Mouse (Mus musculus) C2C12 (cell line): ENCODE results near the gene Hnrnpa3. TPM values are rescaled to one million over a fixed set of nuclear protein-coding genes. Genes with fewer than 3 reads are reported as not detected.

Experiments used
- H3K27me3 ChIP-seq: one replicate; pipeline ENCODE4 v1.6.1; 2011; ENCODE audit not compliant: control insufficient read depth, insufficient read depth, insufficient read length
- H3K36me3 ChIP-seq: one replicate; pipeline ENCODE4 v1.6.1; 2011; ENCODE audit not compliant: control insufficient read depth, insufficient read depth
- H3K4me3 ChIP-seq: one replicate; pipeline ENCODE4 v1.5.1; 2011; ENCODE audit warnings: mild to moderate bottlenecking, control low read depth; ENCODE audit not compliant: poor library complexity, insufficient read depth, severe bottlenecking
- H3K79me2 ChIP-seq: one replicate; pipeline ENCODE4 v1.6.1; 2011; ENCODE audit not compliant: control insufficient read depth, insufficient read depth
- H3K79me3 ChIP-seq: one replicate; pipeline ENCODE4 v1.6.1; 2011; ENCODE audit warnings: low read depth, control low read depth
- H3ac ChIP-seq: one replicate; pipeline ENCODE3; 2011; ENCODE audit warnings: low read depth; ENCODE audit not compliant: control insufficient read depth, insufficient read length
- CEBPB ChIP-seq: IDR thresholded peaks from one replicate; pipeline ENCODE4 v1.6.1; 2011; ENCODE audit warnings: low read depth, mild to moderate bottlenecking, control low read depth, moderate library complexity
- CTCF ChIP-seq: IDR thresholded peaks from one replicate; pipeline ENCODE4 v1.5.1; 2011; ENCODE audit not compliant: control insufficient read depth, insufficient read depth, insufficient read length
- FOSL1 ChIP-seq: IDR thresholded peaks from one replicate; pipeline ENCODE4 v1.8.0; 2011; ENCODE audit warnings: mild to moderate bottlenecking, low read length; ENCODE audit not compliant: poor library complexity, insufficient read depth, severe bottlenecking
- MAX ChIP-seq: IDR thresholded peaks from one replicate; pipeline ENCODE4 v1.6.1; 2011; ENCODE audit warnings: mild to moderate bottlenecking, control low read depth
- MYOD1 ChIP-seq: IDR thresholded peaks from one replicate; pipeline ENCODE4 v1.6.1; 2011; ENCODE audit warnings: low read depth; ENCODE audit not compliant: control insufficient read depth, insufficient read length
- MYOG ChIP-seq: IDR thresholded peaks from one replicate; pipeline ENCODE4 v1.6.1; 2011; ENCODE audit not compliant: control insufficient read depth, insufficient read length; ENCODE audit errors: extremely low read depth
- USF1 ChIP-seq: IDR thresholded peaks from one replicate; pipeline ENCODE4 v1.6.1; 2011; ENCODE audit warnings: low read depth, mild to moderate bottlenecking, control low read depth, moderate library complexity
- polyA plus RNA-seq: library from polyadenylated mRNA; unstranded; fragments of >200 nt; fragmentation: generic; extraction: Trizol; gene quantifications from one replicate; pipeline ENCODE4 v1.2.1, GENCODE M21; 2012; ENCODE audit warnings: missing spikeins

The Hnrnpa3 gene
- polyA plus RNA-seq, 1 experiment, result 341 TPM

DNA sequence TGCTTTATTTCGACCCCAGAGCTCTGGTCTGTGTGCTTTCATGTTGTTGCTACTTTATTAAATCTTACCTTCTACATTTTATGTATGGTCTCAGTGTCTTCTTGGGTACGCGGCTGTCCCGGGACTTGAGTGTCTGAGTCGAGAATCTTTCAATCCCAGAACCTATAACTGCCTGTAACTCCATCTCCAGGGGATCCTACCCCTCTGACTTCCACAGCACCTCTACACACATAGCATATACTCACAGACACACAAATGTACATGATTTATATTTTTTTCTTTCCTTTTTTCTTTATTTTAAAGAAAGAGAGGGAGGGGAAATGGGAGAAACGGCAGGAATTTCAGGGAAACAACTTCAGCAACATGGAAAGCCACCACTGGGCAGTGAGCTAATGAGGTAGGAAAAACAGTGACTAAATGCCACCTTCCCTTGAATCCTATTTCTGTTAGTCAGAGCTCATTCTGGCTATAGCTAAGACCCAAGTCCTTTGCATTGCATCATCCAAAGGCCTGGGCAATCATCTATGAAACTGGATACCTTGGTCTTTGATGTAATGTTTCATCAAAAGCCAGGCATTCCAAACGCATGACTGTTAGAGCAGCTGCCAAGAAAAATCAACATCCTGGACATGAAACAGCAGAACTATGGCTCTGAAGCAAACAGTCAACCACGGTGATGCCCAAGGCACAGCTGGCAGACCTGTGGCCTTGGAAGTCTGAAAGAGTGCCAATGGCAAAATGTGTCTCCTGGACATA lies 16.1 kb upstream of the Hnrnpa3 start:
- peak overlapping the region; percentile 45 for H3ac ChIP-seq
- H3K36me3 ChIP-seq, result no peaks in the 10 kb centered on the region
- H3K27me3 ChIP-seq, result no peaks in the 10 kb centered on the region
- H3K4me3 ChIP-seq, result no peak overlapping the region
- no peaks in the 10 kb centered on the region for H3K79me3 ChIP-seq
- no peaks in the 10 kb centered on the region for H3K79me2 ChIP-seq
- TF ChIP-seq USF1, result no peak
- TF ChIP-seq MYOG, result no peak
- TF ChIP-seq CTCF, result no peak
- peak; percentile 99 for TF ChIP-seq CEBPB
- peak; percentile 96 for TF ChIP-seq FOSL1
- peak; percentile 94 for TF ChIP-seq MYOD1
- TF ChIP-seq MAX, result peak; percentile 62

GRCm38 (mm10) chr2:75643950-75644349 lies 15.1 kb upstream of the Hnrnpa3 start:
- no peak overlapping the region for H3K4me3 ChIP-seq
- H3K27me3 ChIP-seq, result no peaks in the 10 kb centered on the region
- TF ChIP-seq CEBPB (no peak), MAX (no peak), FOSL1 (no peak), CTCF (no peak), MYOD1 (no peak), USF1 (no peak), MYOG (no peak)
- H3K79me2 ChIP-seq, result no peaks in the 10 kb centered on the region
- H3K36me3 ChIP-seq, result no peaks in the 10 kb centered on the region
- no peaks in the 10 kb centered on the region for H3K79me3 ChIP-seq
- H3ac ChIP-seq, result no peak overlapping the region

- no peak for TF ChIP-seq CEBPB
- Histone ChIP-seq H3K36me3 (no peaks in the 10 kb centered on the region), H3K4me3 (no peak overlapping the region)
These were observed 13.8 kb upstream of the Hnrnpa3 start for GRCm38 (mm10) chr2:75645251-75645650.

GRCm38 (mm10) chr2:75650437-75650836 lies 8.6 kb upstream of the Hnrnpa3 start:
- H3K79me2 ChIP-seq, result no peaks in the 10 kb centered on the region
- H3K36me3 ChIP-seq, result no peaks in the 10 kb centered on the region
- no peak overlapping the region for H3ac ChIP-seq
- TF ChIP-seq CEBPB (no peak), MYOG (no peak), CTCF (no peak), FOSL1 (no peak), USF1 (no peak), MAX (no peak), MYOD1 (no peak)
- no peaks in the 10 kb centered on the region for H3K79me3 ChIP-seq
- H3K27me3 ChIP-seq, result no peaks in the 10 kb centered on the region
- no peak overlapping the region for H3K4me3 ChIP-seq

More at GRCm38 (mm10) chr2:75645251-75645650, 13.8 kb upstream of the Hnrnpa3 start:
- no peaks in the 10 kb centered on the region for H3K27me3 ChIP-seq
- H3ac ChIP-seq, result no peak overlapping the region
- no peaks in the 10 kb centered on the region for H3K79me3 ChIP-seq
- H3K79me2 ChIP-seq, result no peaks in the 10 kb centered on the region

- Histone ChIP-seq H3K79me2 (no peaks in the 10 kb centered on the region), H3K36me3 (no peaks in the 10 kb centered on the region), H3K4me3 (no peak overlapping the region), H3K27me3 (no peaks in the 10 kb centered on the region), H3ac (no peak overlapping the region), H3K79me3 (no peaks in the 10 kb centered on the region)
- TF ChIP-seq FOSL1, result no peak
- no peak for TF ChIP-seq MYOD1
- TF ChIP-seq CEBPB, result no peak
- no peak for TF ChIP-seq CTCF
- TF ChIP-seq USF1, result no peak
These were observed 5.9 kb upstream of the Hnrnpa3 start for GRCm38 (mm10) chr2:75653150-75653549.

- Histone ChIP-seq H3ac (no peak overlapping the region), H3K79me2 (peaks cover 5% of the 10 kb centered on the region), H3K36me3 (no peaks in the 10 kb centered on the region), H3K27me3 (no peaks in the 10 kb centered on the region), H3K4me3 (no peak overlapping the region), H3K79me3 (peaks cover 2% of the 10 kb centered on the region)
- TF ChIP-seq MYOG, result no peak
- no peak for TF ChIP-seq CEBPB
- TF ChIP-seq FOSL1, result no peak
- no peak for TF ChIP-seq CTCF
- TF ChIP-seq MAX, result no peak
- no peak for TF ChIP-seq MYOD1
- TF ChIP-seq USF1, result no peak
These were observed 4.4 kb upstream of the Hnrnpa3 start for GRCm38 (mm10) chr2:75654679-75655078.
